In the genomic region with DNA sequence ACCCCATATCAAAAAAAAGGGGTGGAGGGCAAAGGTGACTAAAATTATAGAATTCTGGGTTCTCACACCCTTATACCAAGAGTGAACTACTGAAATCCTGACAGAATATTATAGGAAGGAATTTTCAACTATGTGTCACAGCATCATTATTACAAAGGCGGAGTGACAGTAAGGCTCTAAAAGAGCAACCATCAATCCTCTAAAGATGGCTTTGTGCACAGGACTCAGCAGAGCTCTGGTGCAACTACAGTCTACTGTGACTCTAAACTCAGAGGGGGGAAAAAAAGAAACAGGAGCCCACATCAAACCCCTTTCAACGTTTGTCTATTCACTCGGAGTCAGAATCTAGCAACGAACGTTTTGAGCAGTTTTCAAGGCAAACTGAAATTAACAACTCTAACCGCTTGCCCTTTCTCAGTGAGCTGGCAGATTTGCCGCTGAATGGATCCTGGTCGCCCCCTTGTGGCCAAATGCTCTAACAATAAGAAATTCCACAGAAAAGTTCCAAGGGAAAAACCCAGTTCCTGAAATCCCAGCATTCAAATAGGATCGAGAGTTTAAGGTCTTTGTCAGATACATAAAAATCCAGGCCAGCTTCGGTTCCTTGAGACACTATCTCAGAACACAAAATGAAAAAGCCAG, we compare ENCODE assay signal across 8 mouse cellular contexts. TPM values are rescaled to one million over a fixed set of nuclear protein-coding genes. Genes with fewer than 3 reads are reported as not detected.
DNase-seq lines count a peak whose midpoint lies in the region; ATAC-seq and TF ChIP-seq lines count a peak whose summit lies in the region.

No protein-coding gene starts in this region.

- H3K9ac ChIP-seq in heart, embryonic 11.5 days (ENCODE audit: low read depth, low read length) = no peak overlapping the region
- H3K9ac ChIP-seq in limb, embryonic 11.5 days (ENCODE audit: low read length) = no peak overlapping the region
- no peak overlapping the region for H3K9ac ChIP-seq in midbrain, embryonic 14.5 days (replicated peaks; ENCODE audit: low read length)

- H3K36me3 ChIP-seq in heart, embryonic 11.5 days (ENCODE audit: control insufficient read depth, insufficient read depth, low read length) = no peaks in the 10 kb centered on the region
- H3K36me3 ChIP-seq in kidney, adult 2 months (ENCODE audit: control insufficient read depth, insufficient read depth, low read length) = no peaks in the 10 kb centered on the region
- no peaks in the 10 kb centered on the region for H3K36me3 ChIP-seq in limb, embryonic 11.5 days (ENCODE audit: control insufficient read depth, insufficient read depth, low read length)
- no peaks in the 10 kb centered on the region for H3K36me3 ChIP-seq in midbrain, embryonic 14.5 days (ENCODE audit: control insufficient read depth, insufficient read depth, low read length)
- H3K36me3 ChIP-seq in splenic B cell, adult 2 months (ENCODE audit: control insufficient read depth, insufficient read depth, low read length, poor library complexity, severe bottlenecking) = no peaks in the 10 kb centered on the region

- no peak for ATAC-seq in heart, embryonic 11.5 days (replicated peaks; ENCODE audit: insufficient number of reproducible peaks, low FRiP score, low TSS enrichment)
- no peak for ATAC-seq in limb, embryonic 11.5 days (ENCODE audit: insufficient number of reproducible peaks, low FRiP score, low TSS enrichment, low read depth)
- no peak for ATAC-seq in midbrain, embryonic 14.5 days (ENCODE audit: low FRiP score, low TSS enrichment)

- peak; percentile 66 to 91 for DNase-seq in heart, adult 18-20 months
- DNase-seq in gastrocnemius, postnatal 10 days = peak; percentile 84
- DNase-seq in kidney, adult 2 months = peak; percentile 78
- peak; percentile 91 for DNase-seq in limb, embryonic 11.5 days (ENCODE audit: low spot score)
- peak; percentile 93 for DNase-seq in midbrain, embryonic 14.5 days
- DNase-seq in splenic B cell, adult 2 months (ENCODE audit: low read depth, low spot score) = peak; percentile 52

- no peak overlapping the region for H3K4me3 ChIP-seq in heart, embryonic 11.5 days (ENCODE audit: low read depth, low read length)
- no peak overlapping the region for H3K4me3 ChIP-seq in cortical plate, adult 2 months (ENCODE audit: insufficient read depth, low read length)
- H3K4me3 ChIP-seq in kidney, adult 2 months (ENCODE audit: insufficient read depth, low read depth, low read length) = no peak overlapping the region
- no peak overlapping the region for H3K4me3 ChIP-seq in limb, embryonic 11.5 days (ENCODE audit: low read depth, low read length)
- H3K4me3 ChIP-seq in midbrain, embryonic 14.5 days (replicated peaks; ENCODE audit: low read depth, low read length) = no peak overlapping the region

- no peaks in the 10 kb centered on the region for H3K4me1 ChIP-seq in heart, embryonic 11.5 days (ENCODE audit: control insufficient read depth, insufficient read depth, low read length)
- no peaks in the 10 kb centered on the region for H3K4me1 ChIP-seq in cortical plate, adult 2 months (ENCODE audit: control insufficient read depth, insufficient read depth, low read length)
- no peaks in the 10 kb centered on the region; the same call in 1 of the 2 replicates for H3K4me1 ChIP-seq in kidney, adult 2 months (ENCODE audit: control insufficient read depth, insufficient read depth, low read length)
- H3K4me1 ChIP-seq in limb, embryonic 11.5 days (ENCODE audit: control insufficient read depth, insufficient read depth, low read length) = no peaks in the 10 kb centered on the region
- no peaks in the 10 kb centered on the region for H3K4me1 ChIP-seq in midbrain, embryonic 14.5 days (ENCODE audit: control insufficient read depth, insufficient read depth, low read length)

- TF ChIP-seq CTCF in cortical plate, adult 2 months (IDR thresholded peaks at IDR 0.05; ENCODE audit: extremely low read depth, insufficient read depth, low read length) = peak; percentile 86
- peak; percentile 81 for TF ChIP-seq CTCF in kidney, adult 2 months (conservative IDR thresholded peaks at IDR 0.05; ENCODE audit: insufficient read depth, insufficient read length, low read depth, low read length)

- H3K4me2 ChIP-seq in heart, embryonic 11.5 days = no peak overlapping the region
- H3K4me2 ChIP-seq in limb, embryonic 11.5 days (ENCODE audit: low read depth, severe bottlenecking) = no peak overlapping the region
- H3K4me2 ChIP-seq in midbrain, embryonic 14.5 days (ENCODE audit: low read length) = peak overlapping the region; percentile 38

- 16% methylated on average over 10 of the region's 10 CpGs for WGBS in heart, embryonic 11.5 days (ENCODE audit: insufficient replicate concordance)
- WGBS in kidney, adult 2 months = 10% methylated on average over 10 of the region's 10 CpGs
- WGBS in limb, embryonic 11.5 days = 19% methylated on average over 10 of the region's 10 CpGs
- WGBS in midbrain, embryonic 14.5 days = 14% methylated on average over 10 of the region's 10 CpGs

- TF ChIP-seq POLR2A in cortical plate, adult 2 months (IDR thresholded peaks at IDR 0.05; ENCODE audit: extremely low read depth, insufficient read depth, low read length) = no peak
- TF ChIP-seq POLR2A in kidney, adult 2 months (IDR thresholded peaks at IDR 0.05; ENCODE audit: low read depth, low read length) = no peak

- H3K27me3 ChIP-seq in heart, embryonic 11.5 days (ENCODE audit: control insufficient read depth, insufficient read depth, low read length) = no peaks in the 10 kb centered on the region
- H3K27me3 ChIP-seq in kidney, adult 2 months (replicated peaks; ENCODE audit: control insufficient read depth, insufficient read depth, low read length) = no peaks in the 10 kb centered on the region; the same call in 1 of the 2 replicates
- no peaks in the 10 kb centered on the region for H3K27me3 ChIP-seq in limb, embryonic 11.5 days (ENCODE audit: control insufficient read depth, insufficient read depth, low read length)
- no peaks in the 10 kb centered on the region for H3K27me3 ChIP-seq in midbrain, embryonic 14.5 days (ENCODE audit: control insufficient read depth, insufficient read depth, low read length)
- H3K27me3 ChIP-seq in splenic B cell, adult 2 months (ENCODE audit: control insufficient read depth, insufficient read depth, low read length, poor library complexity, severe bottlenecking) = no peaks in the 10 kb centered on the region

- no peak overlapping the region for H3K27ac ChIP-seq in heart, embryonic 11.5 days (ENCODE audit: low read depth, low read length)
- H3K27ac ChIP-seq in cortical plate, adult 2 months (ENCODE audit: insufficient read depth, low read length) = no peak overlapping the region
- no peak overlapping the region for H3K27ac ChIP-seq in kidney, adult 2 months (ENCODE audit: insufficient read depth, low read depth, low read length)
- H3K27ac ChIP-seq in limb, embryonic 11.5 days (replicated peaks; ENCODE audit: low read depth, low read length) = no peak overlapping the region
- H3K27ac ChIP-seq in midbrain, embryonic 14.5 days (replicated peaks; ENCODE audit: low read depth, low read length) = no peak overlapping the region

- H3K9me3 ChIP-seq in heart, embryonic 11.5 days (replicated peaks; ENCODE audit: control insufficient read depth, low read length) = no peaks in the 10 kb centered on the region
- no peaks in the 10 kb centered on the region for H3K9me3 ChIP-seq in limb, embryonic 11.5 days (ENCODE audit: control insufficient read depth, low read length)
- H3K9me3 ChIP-seq in midbrain, embryonic 14.5 days (ENCODE audit: control insufficient read depth, low read length) = no peaks in the 10 kb centered on the region

RNA-seq across cellular contexts. Expression of a gene that starts 18.5 kb away (rescaled TPM):
- not detected for total RNA-seq in heart, adult 18-20 months (2021)
- polyA plus RNA-seq in heart, embryonic 11.5 days (2014; fragmentation: Nextera tagmentation; extraction: Ambion mirVana) = 1.1 and 1.3 TPM in 2 replicates
- not detected in 2 replicates for polyA plus RNA-seq in cortical plate, adult 2 months (2012; rRNA removed)
- under 1 TPM; 0.47 to 0.61 TPM for total RNA-seq in gastrocnemius, postnatal 10 days (2021)
- polyA plus RNA-seq in kidney, adult 2 months (2012; rRNA removed) = 0.03 TPM in 1 of 2 replicates, not detected in the other
- 1.3 and 1.9 TPM in 2 replicates for polyA plus RNA-seq in limb, embryonic 11.5 days (2014; fragmentation: Nextera tagmentation; extraction: Ambion mirVana)
- 0.26 and 0.84 TPM in 2 replicates for polyA plus RNA-seq in midbrain, embryonic 14.5 days (2014; fragmentation: Nextera tagmentation; extraction: Ambion mirVana)
